Mouse (Mus musculus) thymus, postnatal 0 days (tissue): ENCODE results near the gene Mknk1. TPM values are rescaled to one million over a fixed set of nuclear protein-coding genes. Genes with fewer than 3 reads are reported as not detected.

ENCODE experiments used
- DNase-seq: peaks from one replicate; pipeline ENCODE4 v3.0.0-alpha.2; 2015; ENCODE audit warnings: low spot score
- polyA plus RNA-seq: library from polyadenylated mRNA; unstranded; fragments of >200 nt; fragmentation: Nextera tagmentation; extraction: Ambion mirVana; gene quantifications from 2 replicates; pipeline ENCODE4 v1.2.1, GENCODE M21; 2015

Gene Mknk1
- polyA plus RNA-seq, 1 experiment from 2014 or later, result 41.3 TPM

DNA sequence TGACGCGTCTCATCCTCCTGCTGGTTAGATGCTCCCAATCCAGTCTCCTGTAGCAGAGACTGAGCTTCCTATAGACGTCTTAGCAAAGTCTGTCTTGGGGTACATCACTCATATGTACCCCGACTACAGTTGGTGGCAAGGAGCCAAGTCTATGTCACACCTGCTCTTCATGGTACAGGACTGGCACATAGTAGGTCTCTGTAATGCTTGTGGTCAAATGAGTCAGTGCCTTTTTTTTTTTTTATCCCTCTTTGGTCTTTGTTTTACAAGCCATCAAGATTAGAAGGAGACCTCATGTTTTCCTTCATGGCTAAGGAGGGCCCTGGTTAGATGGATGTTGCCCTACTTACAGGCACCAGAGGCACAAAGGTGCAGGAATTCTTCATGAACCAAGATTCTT is 1.8 kb downstream of the Mknk1 start:
- no peak for DNase-seq

DNA sequence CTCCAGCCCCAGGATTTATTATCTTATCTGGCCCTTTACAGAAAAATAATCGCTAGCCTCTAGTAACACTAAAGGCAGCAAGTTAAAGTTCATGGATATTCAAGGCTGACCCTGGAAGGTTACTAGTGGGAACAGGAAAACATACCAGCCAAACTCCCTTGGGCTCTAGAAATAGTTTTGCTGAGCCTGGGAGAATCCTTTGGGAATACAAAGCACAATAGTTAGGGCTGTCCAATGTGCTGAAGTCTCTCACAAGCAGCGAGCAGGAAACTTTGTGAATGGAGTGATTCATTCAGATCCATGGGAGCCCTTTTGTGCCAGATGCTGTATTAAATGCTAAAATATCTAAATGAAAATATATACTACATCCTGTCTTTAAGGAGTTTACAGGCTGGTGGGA is 7.7 kb downstream of the Mknk1 start:
- no peak for DNase-seq

DNA sequence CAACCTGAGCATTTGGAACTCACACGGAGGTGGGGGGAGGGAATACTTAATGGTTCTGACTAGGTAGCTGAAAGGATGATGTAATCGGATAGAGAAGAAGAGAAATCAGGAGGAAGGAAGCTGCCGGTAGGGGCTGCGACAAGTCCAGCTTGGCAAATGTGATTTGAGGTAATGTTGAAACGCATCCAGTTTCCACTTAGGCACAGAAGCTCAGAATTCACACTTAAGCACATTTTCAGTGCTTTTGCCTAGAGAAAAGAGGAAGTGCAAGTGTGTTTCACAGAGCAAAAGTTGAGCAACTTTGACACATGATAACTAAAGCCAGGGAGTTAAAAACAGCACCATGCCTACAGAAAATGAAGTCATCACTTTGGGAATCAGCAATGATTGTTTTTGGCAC is 8.4 kb downstream of the Mknk1 start:
- DNase-seq, result no peak

DNA sequence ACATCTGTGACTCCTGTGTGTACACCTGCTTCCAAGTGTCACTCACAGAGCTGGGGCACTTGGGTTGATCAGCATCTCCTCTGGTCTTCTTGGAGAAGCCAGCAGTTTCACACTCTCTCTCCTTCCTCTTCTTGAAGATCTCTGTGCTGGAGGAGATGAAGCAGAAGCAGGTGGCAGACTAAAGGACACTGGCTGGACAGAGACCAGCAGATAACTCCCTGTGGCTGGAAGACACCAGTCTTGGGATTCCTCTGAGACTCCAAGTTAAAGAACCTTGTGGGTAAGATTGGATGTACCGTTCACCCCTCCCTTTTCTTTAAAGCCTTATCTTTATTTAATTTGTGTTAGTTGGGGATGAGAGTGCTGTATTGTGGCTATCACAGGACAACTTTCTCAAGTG is 9.1 kb downstream of the Mknk1 start:
- DNase-seq, result no peak

DNA sequence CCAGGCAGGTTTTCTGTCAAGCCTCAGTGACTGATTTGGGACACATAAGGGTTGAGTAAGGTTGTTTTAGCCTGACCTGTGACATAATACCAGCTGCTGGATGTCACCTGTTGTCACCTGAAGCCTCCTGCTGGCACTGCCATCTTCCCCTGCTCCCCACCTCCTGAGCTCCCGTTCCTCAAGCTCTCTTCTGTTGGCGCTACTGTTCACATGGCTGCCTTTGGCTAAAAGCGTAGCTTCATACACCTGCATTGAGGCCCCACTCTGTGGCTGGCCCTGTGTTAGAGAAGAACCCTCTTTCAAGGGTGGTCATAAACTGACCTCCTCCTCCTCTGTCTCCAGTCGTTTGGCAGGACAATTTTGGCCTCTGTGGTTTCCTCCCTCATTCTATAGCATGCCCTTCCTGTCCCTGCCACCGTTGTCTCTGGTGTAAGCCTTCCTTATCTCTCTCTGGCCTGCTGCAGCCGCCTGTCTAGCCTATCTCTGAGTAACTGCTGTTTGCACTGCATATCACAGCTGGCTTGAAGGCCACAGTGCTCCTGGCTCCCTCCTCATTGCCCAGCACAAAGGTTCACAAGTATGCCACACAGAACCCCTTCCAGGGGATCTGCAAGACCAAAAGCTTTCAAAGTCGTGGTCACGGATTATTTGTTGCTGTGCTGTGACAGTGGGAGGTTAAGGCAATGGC is 10.1 kb downstream of the Mknk1 start:
- DNase-seq, result no peak

DNA sequence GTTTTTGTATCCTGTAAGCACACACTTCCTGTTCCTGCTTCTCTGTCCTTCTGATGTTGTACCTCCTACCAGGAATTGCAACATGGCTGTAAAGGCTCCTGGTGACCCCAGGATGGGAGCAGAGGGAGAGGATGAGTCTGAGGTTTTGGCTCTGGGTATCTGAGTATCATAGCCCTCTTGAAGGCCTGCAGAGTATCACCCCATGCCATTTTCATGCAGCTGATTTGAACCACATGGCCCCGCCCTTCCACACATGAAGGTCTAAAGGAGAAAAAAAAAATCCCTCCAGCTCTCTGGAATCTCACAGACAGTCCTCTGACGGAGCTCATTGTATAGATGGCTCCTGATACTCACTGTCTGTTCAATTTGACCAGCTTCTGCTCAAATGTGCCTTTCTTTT is 11.1 kb downstream of the Mknk1 start:
- DNase-seq, result no peak

DNA sequence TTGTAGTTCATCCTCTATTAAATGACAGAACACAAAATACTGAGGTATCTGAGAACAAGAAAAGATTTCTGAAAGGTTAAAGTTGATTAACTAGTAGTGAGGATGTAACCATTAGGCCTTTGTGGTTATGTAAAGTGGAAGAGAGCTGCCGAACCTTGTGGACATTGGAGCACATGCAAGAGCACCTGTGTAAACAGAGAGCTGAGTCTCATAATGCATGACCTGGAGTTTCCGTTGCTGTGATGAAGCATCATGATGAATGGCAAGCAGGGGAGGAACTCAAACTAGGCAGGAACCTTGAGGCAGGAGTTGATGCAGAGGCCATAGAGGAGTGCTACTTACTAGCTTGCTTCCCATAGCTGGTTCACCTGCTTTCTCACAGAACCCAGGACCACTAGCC is 11.6 kb downstream of the Mknk1 start:
- no peak for DNase-seq

DNA sequence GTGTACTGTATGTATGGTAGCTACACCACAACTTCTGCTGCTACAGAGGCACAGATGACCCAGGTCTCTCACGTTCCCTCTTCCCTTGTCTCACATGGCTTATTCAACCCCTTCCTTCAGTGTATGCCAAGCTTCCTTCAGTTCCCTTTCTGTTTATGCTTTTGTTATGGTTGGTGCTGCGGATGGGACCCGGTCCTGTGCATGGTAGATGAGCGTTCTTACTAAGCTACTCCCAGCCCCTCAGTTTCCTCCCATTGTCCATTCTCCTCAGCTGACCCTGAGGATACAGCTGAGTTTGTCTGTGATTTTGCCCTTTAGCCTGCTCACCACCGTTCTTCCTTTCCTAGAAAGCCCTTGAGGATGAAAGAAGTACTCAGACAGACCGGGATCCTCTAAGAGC is 12.6 kb downstream of the Mknk1 start:
- DNase-seq, result no peak

DNA sequence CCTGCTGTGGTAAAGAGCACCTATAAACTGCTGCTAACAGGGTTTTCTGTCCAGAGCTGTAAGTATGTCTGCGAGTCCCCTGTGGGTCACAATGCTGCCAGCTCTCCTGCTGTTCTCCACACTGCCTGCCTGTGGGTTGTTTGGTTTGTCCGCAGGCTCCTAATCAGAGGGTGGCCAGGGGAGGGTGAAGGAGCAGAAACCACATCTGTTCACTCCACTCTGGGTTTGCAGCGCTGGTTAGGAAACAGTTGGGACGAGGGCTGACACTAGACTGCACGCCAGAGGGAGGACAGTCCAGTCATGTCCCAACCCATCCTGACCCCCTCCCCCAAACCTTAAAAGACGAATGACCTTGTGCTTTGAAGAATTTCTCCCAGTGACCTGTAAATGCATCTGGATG is 16.1 kb downstream of the Mknk1 start:
- no peak for DNase-seq

DNA sequence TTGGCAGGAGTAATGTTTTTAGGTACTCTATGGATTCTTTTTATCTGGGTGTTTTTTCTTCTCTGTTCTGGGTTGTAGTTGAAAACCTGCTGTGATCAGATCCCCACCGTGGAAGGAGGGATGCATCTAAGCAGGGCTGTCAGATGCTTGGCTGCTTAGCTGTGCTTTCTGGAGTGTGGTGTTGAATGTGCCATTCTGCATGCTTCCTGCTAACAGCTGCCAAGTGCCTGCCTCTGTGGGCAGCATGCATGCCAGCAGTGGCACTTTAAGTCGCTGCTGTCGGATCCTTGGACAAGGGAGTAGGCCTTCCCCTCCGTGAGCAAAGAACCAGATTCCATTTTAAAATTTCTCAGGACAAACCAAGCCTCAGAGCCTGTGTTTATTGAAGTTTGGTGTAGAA is 16.6 kb downstream of the Mknk1 start:
- no peak for DNase-seq

DNA sequence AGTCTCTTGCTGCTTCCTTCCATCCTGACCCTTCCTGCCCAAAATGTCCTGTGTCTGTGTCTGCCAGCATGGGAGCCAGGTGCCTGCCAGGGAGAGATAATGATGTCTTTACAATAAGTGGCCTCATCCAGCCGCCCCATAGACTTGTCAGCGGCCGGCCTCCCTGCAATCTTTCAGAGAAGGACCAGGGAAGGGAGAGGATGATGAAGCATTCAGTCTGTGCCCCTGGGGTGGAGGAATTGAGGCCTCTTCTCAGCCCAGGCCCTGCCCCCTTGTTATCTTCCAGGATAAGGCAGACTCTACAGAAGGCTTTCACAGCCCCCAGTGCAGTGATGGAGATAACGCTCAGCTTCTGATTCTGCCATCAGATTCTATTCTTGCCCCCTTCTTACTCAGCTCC is 17.3 kb downstream of the Mknk1 start:
- no peak for DNase-seq

DNA sequence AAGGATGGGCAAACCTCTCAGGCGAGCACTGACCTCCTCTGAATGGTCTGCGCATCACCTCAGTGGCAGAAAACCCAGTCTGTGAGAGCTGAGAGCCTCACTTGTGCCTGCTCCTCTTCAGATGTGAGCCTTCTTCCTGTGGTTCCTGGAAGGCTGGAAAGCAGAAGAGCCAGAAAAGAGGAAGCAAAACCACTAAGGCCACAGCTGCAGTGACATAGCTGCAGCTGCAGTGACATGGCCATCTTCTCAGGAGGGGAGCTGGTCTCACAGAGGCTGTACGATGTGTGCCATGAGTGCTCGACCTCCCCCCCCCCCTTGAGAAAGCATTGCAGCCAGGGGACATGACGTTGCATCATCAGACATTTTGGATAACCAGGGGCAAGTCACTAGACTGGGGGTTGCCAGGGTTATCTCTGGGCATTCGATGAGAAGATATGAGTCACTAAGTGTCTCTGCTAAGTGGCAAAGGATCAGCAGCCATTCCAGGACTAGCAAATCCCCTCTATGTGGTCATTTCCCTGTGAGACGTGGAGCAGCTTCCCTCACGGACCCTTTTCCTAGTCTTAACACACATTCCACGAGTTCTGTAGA is 18.4 kb downstream of the Mknk1 start:
- no peak for DNase-seq

DNA sequence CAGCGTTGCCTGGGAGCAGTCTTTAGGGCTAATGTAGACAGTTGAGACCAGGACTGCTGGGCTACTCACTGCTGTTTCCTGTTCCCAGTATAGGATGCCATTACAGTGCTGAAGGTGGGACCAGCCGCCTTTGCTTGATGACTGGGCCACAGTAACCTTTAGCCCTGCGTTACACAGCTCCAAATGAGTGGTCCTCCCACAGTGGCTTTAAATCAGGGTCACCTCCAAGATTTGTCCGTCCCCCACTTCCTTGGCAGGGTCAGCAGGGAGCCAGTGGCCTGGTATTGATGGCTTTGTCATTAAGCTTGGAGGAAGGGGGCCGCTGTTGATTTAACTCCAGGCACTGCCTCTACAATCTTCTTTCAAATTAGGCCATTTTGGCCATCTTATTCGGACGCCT is 24.4 kb downstream of the Mknk1 start:
- DNase-seq, result no peak

DNA sequence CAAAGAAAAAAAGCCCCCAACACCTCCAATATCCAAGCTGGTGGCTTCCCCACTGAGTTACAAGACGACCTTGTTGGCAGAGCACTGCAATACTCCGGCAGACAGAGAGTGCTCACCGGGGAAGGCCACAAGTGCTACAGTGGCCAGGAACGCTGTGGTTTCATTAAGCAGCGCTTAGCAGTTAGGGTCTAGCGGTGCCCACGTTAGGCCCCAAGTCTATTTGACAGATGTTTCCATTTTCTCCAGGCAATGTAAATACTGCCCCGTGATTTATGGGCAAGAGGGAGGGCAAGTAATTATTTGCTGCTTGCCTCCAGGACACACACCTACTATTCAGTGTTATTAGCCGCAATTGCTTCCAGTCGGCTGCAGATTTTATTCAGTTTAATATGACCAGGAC is 24.9 kb downstream of the Mknk1 start:
- no peak for DNase-seq

DNA sequence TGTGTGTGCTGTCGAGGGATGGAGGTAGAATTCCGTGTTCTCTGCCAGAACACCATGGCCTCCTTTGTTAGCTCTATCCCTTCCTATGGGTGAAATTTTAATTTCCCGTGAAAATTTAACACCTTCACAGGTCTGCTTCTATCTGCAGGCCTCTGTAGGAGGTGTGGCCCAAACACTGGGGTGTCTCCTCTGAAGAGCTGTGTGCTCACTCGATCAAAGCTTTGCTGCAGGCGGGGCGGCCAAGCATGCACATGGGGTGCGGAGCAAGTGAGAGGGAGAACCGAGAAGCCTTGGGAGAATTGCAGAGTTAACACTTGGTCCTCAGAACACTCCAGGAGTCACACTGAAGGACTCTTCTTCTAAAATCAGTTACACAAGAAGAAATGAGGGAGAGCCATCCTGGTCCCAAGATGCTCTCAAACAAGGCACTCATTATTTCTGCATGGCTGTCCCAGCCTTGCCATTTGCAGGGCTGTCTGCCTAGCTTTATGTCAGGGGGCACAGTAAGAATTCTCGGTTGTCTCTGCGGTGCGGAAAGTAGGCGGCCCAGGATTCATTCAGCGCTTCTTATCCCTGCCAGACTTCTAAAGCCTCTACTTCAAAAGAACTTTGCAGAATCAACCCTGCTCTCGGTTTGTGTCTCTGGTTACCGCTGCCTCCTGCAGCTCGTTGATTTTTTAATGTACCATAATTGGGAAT is 30.7 kb downstream of the Mknk1 start:
- DNase-seq, result no peak

DNA sequence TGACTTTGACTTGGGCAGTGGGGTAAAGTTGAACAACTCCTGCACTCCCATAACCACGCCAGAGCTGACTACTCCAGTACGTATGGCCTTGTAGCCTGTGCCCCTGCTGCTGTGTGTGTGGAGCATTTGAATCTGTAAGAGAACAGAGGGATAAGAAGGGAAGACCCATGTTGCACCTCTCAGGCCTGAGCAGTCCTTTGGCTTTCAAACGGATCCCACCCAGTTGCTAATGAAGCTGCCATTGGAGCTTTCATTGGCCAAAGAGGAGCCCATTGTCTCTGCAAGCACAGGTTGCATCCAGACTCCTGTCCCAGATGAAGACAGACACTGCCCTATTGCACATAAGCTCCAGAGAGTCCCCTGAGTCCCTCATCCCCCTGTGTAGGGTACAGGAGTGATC is 34.2 kb downstream of the Mknk1 start:
- no peak for DNase-seq

DNA sequence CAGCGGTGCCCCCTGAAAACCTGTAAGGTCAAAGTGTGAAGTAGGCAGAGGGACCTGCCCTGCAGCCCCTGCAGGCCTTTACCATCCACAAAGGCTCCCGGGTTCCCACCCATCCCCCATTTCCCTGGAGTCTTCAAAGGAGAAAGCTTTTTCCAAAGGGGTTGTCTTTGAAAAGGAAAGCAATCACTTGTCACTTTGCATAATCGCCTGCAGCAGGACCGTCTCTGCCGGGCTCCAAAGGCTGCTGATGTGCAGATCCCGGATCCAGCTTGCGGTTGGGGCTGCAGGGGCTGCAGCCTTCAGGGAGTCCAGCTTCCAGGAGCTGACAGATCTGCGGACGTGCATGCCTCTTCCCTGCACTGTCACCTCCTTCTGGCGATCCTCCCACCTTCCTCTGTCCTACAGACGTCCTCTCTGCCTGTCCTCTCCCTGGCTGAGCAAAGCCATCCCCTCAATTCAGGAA is 39.2 kb downstream of the Mknk1 start:
- no peak for DNase-seq

DNA sequence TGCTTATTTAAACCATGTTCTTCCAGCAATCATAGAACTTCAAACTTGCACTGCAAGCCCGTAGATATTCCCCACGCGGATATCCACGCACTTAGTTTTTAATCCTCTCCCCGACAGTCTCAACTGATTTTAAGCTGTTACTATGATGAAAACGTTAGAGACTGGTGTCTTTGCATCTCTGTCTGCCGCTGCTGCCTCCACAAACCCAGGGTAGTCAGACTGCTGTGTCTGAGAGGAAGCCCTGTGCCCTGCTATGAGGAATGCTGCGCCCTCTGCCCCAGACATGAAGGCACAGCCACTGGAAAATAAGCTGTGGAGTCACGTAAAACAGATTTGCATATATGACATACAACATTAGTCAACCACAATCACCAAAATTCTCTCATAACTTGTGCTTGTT is 39.8 kb downstream of the Mknk1 start:
- no peak for DNase-seq

DNA sequence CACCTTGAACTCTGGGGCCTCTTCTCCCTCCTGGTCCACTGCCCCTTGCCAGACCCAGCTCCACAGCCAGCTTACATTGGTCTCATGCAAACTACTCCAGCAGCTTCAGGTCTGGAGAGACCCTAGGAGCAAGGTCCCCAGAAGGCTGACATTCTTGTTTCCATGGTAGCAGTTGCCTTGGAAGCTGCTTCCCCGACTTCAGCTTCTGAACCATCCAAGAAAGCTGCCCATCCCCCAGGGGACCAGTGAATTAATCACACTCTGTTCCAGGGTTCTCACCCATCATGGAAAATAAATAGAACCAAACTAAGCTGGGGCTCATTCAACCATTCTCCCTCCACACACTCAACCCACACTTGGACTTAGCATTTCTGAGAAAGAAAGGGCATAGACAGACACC is 42.2 kb downstream of the Mknk1 start:
- no peak for DNase-seq

DNA sequence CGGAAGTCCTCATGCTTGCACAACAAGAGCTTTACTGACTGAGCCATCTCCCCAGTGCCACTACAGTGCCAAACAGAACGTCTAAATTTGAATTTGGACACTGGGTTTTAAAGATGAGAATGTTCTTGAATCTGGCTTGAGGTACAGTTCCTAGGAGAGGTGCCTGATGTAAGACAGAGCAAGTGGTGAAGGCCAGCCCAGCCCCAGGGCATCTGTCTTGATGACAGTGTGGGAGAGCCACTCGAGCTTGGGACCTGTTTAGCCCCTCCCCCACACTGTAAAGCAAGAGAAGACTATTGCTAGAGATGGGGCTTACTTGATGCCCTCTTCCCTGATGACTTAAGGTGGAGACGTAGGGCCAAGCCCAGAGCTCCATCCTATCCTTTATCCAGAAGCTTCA is 43.2 kb downstream of the Mknk1 start:
- DNase-seq, result no peak

DNA sequence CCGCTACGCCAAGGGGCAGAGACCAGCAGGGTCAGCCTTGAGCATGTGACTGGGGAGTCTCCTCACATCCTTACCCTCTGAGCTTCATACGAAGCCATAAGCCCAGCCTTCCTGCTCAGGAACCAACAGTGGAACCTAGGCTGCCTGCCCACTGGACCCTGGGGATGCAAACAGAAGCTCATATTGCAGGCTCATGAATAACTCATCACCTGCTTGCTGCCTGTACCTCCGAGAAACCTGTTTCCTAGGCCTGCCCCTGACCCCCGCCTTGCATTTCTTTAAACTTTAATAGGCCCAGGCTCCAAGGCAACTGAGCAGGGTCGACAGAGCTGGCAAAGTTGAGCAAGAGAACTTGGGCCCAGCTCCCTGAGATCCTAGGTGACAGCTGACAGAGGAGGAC is 45.0 kb downstream of the Mknk1 start, which contains the start of gene Kncn:
Kncn (plus strand) TSS at position 379 of the 400 bp plus-strand sequence.
- DNase-seq, result no peak

DNA sequence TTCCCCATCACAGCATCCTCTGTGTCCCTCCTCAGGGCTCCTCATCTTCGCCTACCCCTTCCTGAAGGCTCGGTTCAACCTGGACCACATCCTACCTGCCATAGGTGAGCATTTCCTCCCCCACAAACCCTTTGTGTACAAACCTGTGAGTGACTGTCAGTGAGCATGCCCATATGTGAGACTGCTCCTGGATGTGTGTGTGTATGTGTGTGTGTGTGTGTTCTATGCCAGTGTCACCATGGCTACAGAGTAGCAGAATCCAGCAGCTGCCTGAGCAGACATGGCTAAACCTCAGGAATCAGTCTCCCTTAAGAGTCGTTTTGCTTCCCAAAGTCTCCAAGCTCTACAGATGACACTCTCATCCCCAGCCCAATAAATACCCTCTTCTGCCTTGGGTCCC is 46.8 kb downstream of the Mknk1 start:
- no peak for DNase-seq

DNA sequence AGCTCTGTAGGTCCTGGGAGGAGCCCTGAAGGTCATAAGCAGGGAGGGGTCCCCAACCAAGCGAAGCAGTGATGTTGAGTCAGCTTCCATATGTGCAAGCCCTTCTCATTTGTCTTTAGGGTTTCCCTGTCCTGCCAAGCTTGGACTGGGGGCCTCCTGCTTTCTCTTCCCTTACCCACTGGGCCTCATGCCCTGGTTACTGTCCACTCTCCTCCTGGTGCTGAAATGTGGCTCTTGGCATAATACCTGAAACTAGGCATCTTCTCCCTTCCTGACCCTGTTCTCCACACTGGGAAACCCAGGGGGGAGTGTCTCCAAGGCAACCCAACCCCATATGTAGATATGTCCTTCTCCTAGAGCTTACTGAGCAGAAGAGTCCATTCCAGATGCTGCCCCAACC is 47.9 kb downstream of the Mknk1 start:
- DNase-seq, result no peak
